Mouse (Mus musculus) bone marrow macrophage, adult 2 months (primary cell): ENCODE results near the gene Zfp609. TPM values are rescaled to one million over a fixed set of nuclear protein-coding genes. Genes with fewer than 3 reads are reported as not detected.

Experiments
- H3K27ac ChIP-seq: 2 replicates; pipeline ENCODE4 v1.5.1; 2012; ENCODE audit warnings: low read depth, low read length; ENCODE audit not compliant: insufficient read depth
- H3K4me1 ChIP-seq: 2 replicates; pipeline ENCODE4 v1.6.1; 2012; ENCODE audit warnings: low read length; ENCODE audit not compliant: control insufficient read depth, insufficient read depth
- H3K4me3 ChIP-seq: 2 replicates; pipeline ENCODE4 v1.5.1; 2012; ENCODE audit warnings: mild to moderate bottlenecking, low read length, moderate library complexity; ENCODE audit not compliant: insufficient read depth
- CTCF ChIP-seq: IDR thresholded peaks from 2 replicates; pipeline ENCODE4 v1.5.1; 2012; ENCODE audit warnings: low read depth, mild to moderate bottlenecking, low read length, moderate library complexity
- POLR2A ChIP-seq: IDR thresholded peaks from 2 replicates; pipeline ENCODE4 v1.6.1; 2012; ENCODE audit warnings: mild to moderate bottlenecking, low read depth, low read length, borderline replicate concordance
- polyA plus RNA-seq: library from polyadenylated mRNA; stranded (reverse); fragments of >200 nt; gene quantifications from 2 replicates; pipeline ENCODE4 v1.2.4, GENCODE M21; 2012; ENCODE audit not compliant: missing spikeins, insufficient read depth, insufficient read length

Zfp609 gene
- polyA plus RNA-seq, 1 experiment, result 10.9 TPM

DNA sequence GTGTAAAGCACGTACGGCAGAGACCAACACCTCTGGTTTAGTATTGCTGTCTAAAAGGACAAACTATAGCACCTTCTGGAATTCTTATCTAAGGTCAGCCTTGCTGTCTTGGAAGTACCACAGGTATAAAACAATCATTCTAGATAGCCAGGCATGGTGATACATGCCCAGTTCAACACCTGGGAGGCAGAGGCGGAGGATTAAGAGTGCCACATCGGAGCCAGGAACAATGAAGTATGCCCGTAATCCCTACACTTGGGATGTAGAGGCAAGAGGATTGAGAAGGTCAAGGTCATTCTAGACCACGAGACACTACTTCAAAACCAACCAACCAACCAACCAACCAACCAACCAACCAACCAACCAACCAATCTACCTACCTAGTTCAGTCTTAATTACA is 98.8 kb downstream of the Zfp609 start:
- H3K4me1 ChIP-seq, result no peaks in the 10 kb centered on the region
- TF ChIP-seq CTCF (no peak), POLR2A (no peak)
- no peak overlapping the region for H3K27ac ChIP-seq
- H3K4me3 ChIP-seq, result no peak overlapping the region

DNA sequence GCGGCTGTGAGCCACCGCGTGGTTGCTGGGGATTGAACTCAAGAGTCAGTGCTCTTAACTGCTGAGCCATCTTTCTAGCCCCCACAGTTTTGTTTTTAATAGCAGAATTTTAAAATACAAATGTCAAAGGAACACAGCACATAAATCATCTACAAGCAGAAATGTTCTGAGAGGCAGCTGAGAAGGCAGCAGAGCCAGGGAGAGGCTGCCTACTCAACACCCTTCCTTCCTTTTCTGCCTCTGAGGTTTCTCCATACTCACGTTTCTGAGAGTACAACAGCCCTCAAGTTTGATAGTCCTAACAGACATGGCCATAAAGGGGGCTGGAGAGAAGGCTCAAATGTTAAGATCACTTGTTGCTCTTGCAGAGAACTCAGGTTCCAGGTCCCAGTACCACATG is 99.9 kb downstream of the Zfp609 start:
- no peak overlapping the region for H3K4me3 ChIP-seq
- no peak for TF ChIP-seq CTCF
- no peak for TF ChIP-seq POLR2A
- no peaks in the 10 kb centered on the region for H3K4me1 ChIP-seq
- no peak overlapping the region for H3K27ac ChIP-seq

GRCm38 (mm10) chr9:65726431-65726830 is 100.9 kb downstream of the Zfp609 start:
- H3K4me1 ChIP-seq, result no peaks in the 10 kb centered on the region
- no peak overlapping the region for H3K27ac ChIP-seq
- no peak for TF ChIP-seq CTCF
- no peak for TF ChIP-seq POLR2A
- H3K4me3 ChIP-seq, result no peak overlapping the region

- Histone ChIP-seq H3K27ac (no peak overlapping the region), H3K4me3 (no peak overlapping the region), H3K4me1 (no peaks in the 10 kb centered on the region)
- TF ChIP-seq POLR2A, result no peak
- TF ChIP-seq CTCF, result no peak
Measured at GRCm38 (mm10) chr9:65725291-65725622, 102.1 kb downstream of the Zfp609 start.

DNA sequence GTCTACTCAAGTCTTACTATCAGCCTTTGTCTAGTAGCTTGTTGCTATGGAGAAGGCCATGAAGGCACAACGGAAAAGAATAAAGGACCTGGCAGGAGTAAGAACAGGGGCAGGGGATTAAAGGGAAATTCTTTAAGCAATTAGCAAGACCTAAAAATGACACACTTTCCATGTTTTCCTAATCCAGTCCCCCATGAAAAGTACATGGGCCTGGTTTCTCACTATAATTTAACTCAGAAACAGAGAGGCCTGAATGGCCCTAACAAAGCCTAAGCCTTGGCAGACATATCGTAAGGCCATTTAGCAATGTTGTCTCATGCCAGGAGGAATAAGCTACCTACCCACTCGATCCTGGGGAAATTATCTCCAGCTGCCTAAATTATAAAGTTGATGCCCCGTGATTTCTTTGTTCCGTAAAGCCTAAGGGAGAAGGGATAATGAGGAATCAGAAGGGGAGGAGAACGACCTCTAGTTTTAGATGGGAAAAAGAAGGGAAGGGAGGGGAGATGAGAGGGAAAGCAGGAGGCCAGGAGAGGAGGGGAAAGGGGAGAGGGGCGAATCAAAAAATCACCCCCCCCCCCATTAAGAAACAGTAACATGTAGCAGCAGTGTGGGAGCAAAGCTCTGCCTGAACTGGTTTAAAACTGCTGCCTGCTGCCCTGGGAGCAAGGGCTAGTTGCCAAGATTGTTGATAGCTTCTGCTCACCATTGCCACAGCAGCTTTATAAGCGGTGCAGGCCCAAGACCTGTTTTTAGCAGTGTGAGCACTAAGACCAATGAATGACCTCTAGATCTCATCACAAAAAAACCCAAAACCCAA is 102.7 kb downstream of the Zfp609 start:
- Histone ChIP-seq H3K4me1 (no peaks in the 10 kb centered on the region), H3K4me3 (no peak overlapping the region), H3K27ac (no peak overlapping the region)
- no peak for TF ChIP-seq CTCF
- TF ChIP-seq POLR2A, result no peak

- TF ChIP-seq POLR2A (no peak), CTCF (no peak)
- Histone ChIP-seq H3K4me3 (no peak overlapping the region), H3K27ac (no peak overlapping the region), H3K4me1 (peaks cover 5% of the 10 kb centered on the region; the same call in 1 of the 2 replicates)
Measured at GRCm38 (mm10) chr9:65721161-65721566, 106.2 kb downstream of the Zfp609 start.

- TF ChIP-seq CTCF (no peak), POLR2A (no peak)
- Histone ChIP-seq H3K4me1 (peaks cover 5% of the 10 kb centered on the region; the same call in 1 of the 2 replicates), H3K27ac (no peak overlapping the region), H3K4me3 (no peak overlapping the region)
Measured at GRCm38 (mm10) chr9:65718195-65718594, 109.2 kb downstream of the Zfp609 start.

DNA sequence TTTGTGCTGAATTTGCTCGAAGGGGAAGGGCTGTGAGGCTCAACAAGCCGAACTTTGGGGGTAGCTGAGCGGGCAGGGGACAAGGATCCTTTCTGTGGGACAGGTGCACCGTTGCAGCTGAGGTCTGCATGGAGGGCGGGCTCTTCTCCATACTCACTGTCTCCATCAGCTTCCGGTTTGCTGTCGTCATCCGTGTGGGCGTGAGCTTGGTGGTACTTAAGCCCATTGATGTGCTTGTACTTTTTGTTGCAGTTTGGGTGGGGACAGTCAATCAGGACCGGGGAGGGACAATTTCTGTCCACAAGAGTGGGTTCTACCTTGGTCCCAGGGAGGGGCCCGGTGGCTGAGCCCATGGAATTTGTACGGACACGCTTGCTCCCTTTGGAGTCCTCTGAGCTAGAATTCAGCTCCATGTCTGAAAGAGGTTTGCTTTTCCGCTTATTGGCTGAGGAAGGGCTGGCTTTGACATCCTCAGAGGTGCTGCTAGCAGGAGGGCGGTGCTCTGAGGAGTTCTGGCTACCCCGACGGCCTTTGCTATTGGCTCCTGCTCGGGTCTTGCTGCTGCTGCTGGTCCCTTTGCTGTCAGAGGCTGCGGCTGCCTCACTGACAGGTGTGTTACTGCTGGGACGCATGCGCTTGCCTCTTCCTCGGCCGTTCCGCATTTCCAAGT is 123.3 kb downstream of the Zfp609 start:
- Histone ChIP-seq H3K4me3 (no peak overlapping the region), H3K4me1 (peaks cover 5% of the 10 kb centered on the region), H3K27ac (no peak overlapping the region)
- no peak for TF ChIP-seq CTCF
- TF ChIP-seq POLR2A, result no peak

- Histone ChIP-seq H3K4me3 (no peak overlapping the region), H3K4me1 (peaks cover 5% of the 10 kb centered on the region), H3K27ac (no peak overlapping the region)
- TF ChIP-seq POLR2A, result no peak
Measured at GRCm38 (mm10) chr9:65703241-65703640, 124.1 kb downstream of the Zfp609 start.

GRCm38 (mm10) chr9:65702286-65702685 is 125.1 kb downstream of the Zfp609 start:
- H3K27ac ChIP-seq, result no peak overlapping the region
- TF ChIP-seq CTCF (no peak), POLR2A (no peak)
- peaks cover 14% of the 10 kb centered on the region for H3K4me1 ChIP-seq
- no peak overlapping the region for H3K4me3 ChIP-seq
